Mouse (Mus musculus) midbrain, embryonic 12.5 days (tissue): ENCODE data around the gene Hist1h1d. TPM values are rescaled to one million over a fixed set of nuclear protein-coding genes. Genes with fewer than 3 reads are reported as not detected.
"Not testable (repeated sequence)": the region's sequence is repeated elsewhere in the genome, so short reads cannot be mapped to it uniquely, and the experiment has no call there.

ENCODE experiments used
- ATAC-seq: fragments of 200-750 bp; cut with Nextera tagmentation; 2 replicates; pipeline ENCODE4 v1.8.0; 2017; ENCODE audit warnings: low read depth, moderate TSS enrichment, moderate library complexity; ENCODE audit not compliant: low FRiP score
- H3K27ac ChIP-seq: fragments of 300-500 bp; sonication (generic); replicated peaks from 2 replicates; pipeline ENCODE4 v1.5.1; 2016; ENCODE audit warnings: mild to moderate bottlenecking
- H3K27me3 ChIP-seq: fragments of 300-500 bp; sonication (generic); 2 replicates; pipeline ENCODE4 v1.6.1; 2016; ENCODE audit warnings: mild to moderate bottlenecking
- H3K36me3 ChIP-seq: fragments of 300-500 bp; sonication (generic); 2 replicates; pipeline ENCODE4 v1.6.1; 2016
- H3K4me1 ChIP-seq: fragments of 300-500 bp; sonication (generic); 2 replicates; pipeline ENCODE4 v1.6.1; 2016
- H3K4me2 ChIP-seq: fragments of 300-500 bp; sonication (generic); replicated peaks from 2 replicates; pipeline ENCODE4 v1.6.1; 2016; ENCODE audit warnings: mild to moderate bottlenecking, moderate library complexity
- H3K4me3 ChIP-seq: fragments of 300-500 bp; sonication (generic); 2 replicates; pipeline ENCODE4 v1.5.1; 2016; ENCODE audit warnings: mild to moderate bottlenecking
- H3K9ac ChIP-seq: fragments of 300-500 bp; sonication (generic); replicated peaks from 2 replicates; pipeline ENCODE4 v1.6.1; 2016; ENCODE audit warnings: mild to moderate bottlenecking, moderate library complexity
- H3K9me3 ChIP-seq: fragments of 300-500 bp; sonication (generic); 2 replicates; pipeline ENCODE4 v1.6.1; 2016; ENCODE audit warnings: mild to moderate bottlenecking
- whole genome bisulfite sequencing: fragments of 180-500 bp; shearing (Covaris S2); methylation state at CpG from one replicate; pipeline ENCODE4 v1.1.7; 2016; 5-methylcytosine and 5-hydroxymethylcytosine counted together
- polyA plus RNA-seq: library from polyadenylated mRNA; unstranded; fragments of >200 nt; fragmentation: Nextera tagmentation; extraction: Ambion mirVana; gene quantifications from 2 replicates; pipeline ENCODE4 v1.2.1, GENCODE M21; 2016

The Hist1h1d gene
- polyA plus RNA-seq, 1 experiment from 2014 or later: 0.45 TPM

- H3K4me1 ChIP-seq: peaks cover 32% of the 10 kb centered on the region
- no peak overlapping the region for H3K4me3 ChIP-seq
- H3K4me2 ChIP-seq: no peak overlapping the region
- no peak overlapping the region for H3K9ac ChIP-seq
- ATAC-seq: no peak
- H3K27me3 ChIP-seq: no peaks in the 10 kb centered on the region
- no peaks in the 10 kb centered on the region for H3K36me3 ChIP-seq
- H3K9me3 ChIP-seq: no peaks in the 10 kb centered on the region
- H3K27ac ChIP-seq: no peak overlapping the region
- WGBS: 90% methylated on average over 1 of the region's 1 CpGs
Measured at GRCm38 (mm10) chr13:23577835-23578234, 24.8 kb downstream of the Hist1h1d start.

DNA sequence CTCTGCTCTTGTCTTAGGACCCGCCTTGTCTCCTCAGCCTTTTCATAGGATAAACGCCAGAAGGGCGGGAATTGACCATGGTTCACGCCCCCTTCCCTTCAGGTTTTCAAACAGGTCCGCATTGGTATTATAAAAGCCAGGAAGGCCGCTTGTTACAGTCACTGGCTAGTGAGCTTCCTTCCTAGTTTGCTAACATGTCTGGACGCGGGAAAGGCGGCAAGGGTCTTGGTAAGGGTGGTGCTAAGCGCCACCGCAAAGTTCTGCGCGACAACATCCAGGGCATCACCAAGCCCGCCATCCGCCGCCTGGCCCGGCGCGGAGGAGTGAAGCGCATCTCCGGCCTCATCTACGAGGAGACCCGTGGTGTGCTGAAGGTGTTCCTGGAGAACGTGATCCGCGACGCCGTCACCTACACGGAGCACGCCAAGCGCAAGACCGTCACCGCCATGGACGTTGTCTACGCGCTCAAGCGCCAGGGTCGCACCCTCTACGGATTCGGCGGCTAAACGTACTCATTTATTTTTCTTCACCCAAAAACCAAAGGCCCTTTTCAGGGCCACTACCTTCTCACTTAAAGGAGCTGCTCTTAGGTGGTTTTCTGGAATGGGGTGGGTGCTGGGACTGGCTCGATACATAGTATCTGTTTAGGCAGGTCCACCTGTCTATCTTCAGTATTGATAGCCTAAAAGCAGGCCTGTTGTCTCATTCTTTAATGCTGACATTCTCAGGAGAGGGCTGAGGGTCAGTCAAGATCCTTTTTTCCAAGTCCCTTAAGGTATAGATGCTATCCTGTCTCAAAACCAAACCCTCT, 28.6 kb downstream of the Hist1h1d start, which contains the start of gene Hist1h4d:
TSS of gene Hist1h4d (plus strand) at position 191 of the 811 bp plus-strand sequence.
- peak within 1 kb of the TSS; percentile 70 for H3K9ac ChIP-seq
- H3K4me3 ChIP-seq: peak within 1 kb of the TSS; percentile 51
- peak within 1 kb of the TSS; percentile 95 for H3K27ac ChIP-seq
- no peaks in the 10 kb centered on the region for H3K9me3 ChIP-seq
- no peaks in the 10 kb centered on the region for H3K36me3 ChIP-seq
- under 1% methylated on average over 43 of the region's 43 CpGs for WGBS
- H3K4me2 ChIP-seq: peak within 1 kb of the TSS; percentile 82
- ATAC-seq: peak; percentile 89
- peaks cover 38% of the 10 kb centered on the region for H3K4me1 ChIP-seq
- no peaks in the 10 kb centered on the region for H3K27me3 ChIP-seq

GRCm38 (mm10) chr13:23582219-23583056, 29.4 kb downstream of the Hist1h1d start:
- H3K27me3 ChIP-seq: no peaks in the 10 kb centered on the region
- peaks cover 34% of the 10 kb centered on the region for H3K4me1 ChIP-seq
- peak overlapping the region; percentile 95 for H3K27ac ChIP-seq
- H3K9ac ChIP-seq: peak overlapping the region; percentile 70
- H3K4me3 ChIP-seq: peak overlapping the region; percentile 51
- H3K4me2 ChIP-seq: peak overlapping the region; percentile 82
- no peak for ATAC-seq
- no peaks in the 10 kb centered on the region for H3K9me3 ChIP-seq
- no peaks in the 10 kb centered on the region for H3K36me3 ChIP-seq
- WGBS: 4% methylated on average over 6 of the region's 6 CpGs

- no peaks in the 10 kb centered on the region for H3K27me3 ChIP-seq
- H3K36me3 ChIP-seq: no peaks in the 10 kb centered on the region
- no peak for ATAC-seq
- H3K9ac ChIP-seq: no peak overlapping the region
- peak overlapping the region; percentile 82 for H3K4me2 ChIP-seq
- H3K4me3 ChIP-seq: no peak overlapping the region
- H3K27ac ChIP-seq: peak overlapping the region; percentile 95
- H3K4me1 ChIP-seq: peaks cover 34% of the 10 kb centered on the region
- H3K9me3 ChIP-seq: no peaks in the 10 kb centered on the region
Measured at GRCm38 (mm10) chr13:23583387-23584068, 30.5 kb downstream of the Hist1h1d start.

GRCm38 (mm10) chr13:23584331-23584730, 31.3 kb downstream of the Hist1h1d start:
- Histone ChIP-seq H3K4me3 (peak overlapping the region; percentile 48; the same call in 1 of the 2 replicates), H3K4me2 (peak overlapping the region; percentile 77), H3K9ac (peak overlapping the region; percentile 62; the same call in 1 of the 2 replicates), H3K4me1 (peaks cover 34% of the 10 kb centered on the region), H3K27me3 (no peaks in the 10 kb centered on the region), H3K27ac (peak overlapping the region; percentile 95), H3K36me3 (no peaks in the 10 kb centered on the region), H3K9me3 (no peaks in the 10 kb centered on the region)
- ATAC-seq: no peak

GRCm38 (mm10) chr13:23585029-23585441, 32.0 kb downstream of the Hist1h1d start:
- ATAC-seq: peak; percentile 7; the same call in 1 of the 2 replicates
- H3K36me3 ChIP-seq: no peaks in the 10 kb centered on the region
- no peaks in the 10 kb centered on the region for H3K9me3 ChIP-seq
- H3K9ac ChIP-seq: peak overlapping the region; percentile 62
- H3K27me3 ChIP-seq: no peaks in the 10 kb centered on the region
- 0% methylated on average over 21 of the region's 21 CpGs for WGBS
- H3K27ac ChIP-seq: peak overlapping the region; percentile 95
- peak overlapping the region; percentile 48 for H3K4me3 ChIP-seq
- H3K4me2 ChIP-seq: peak overlapping the region; percentile 77
- H3K4me1 ChIP-seq: peaks cover 34% of the 10 kb centered on the region

DNA sequence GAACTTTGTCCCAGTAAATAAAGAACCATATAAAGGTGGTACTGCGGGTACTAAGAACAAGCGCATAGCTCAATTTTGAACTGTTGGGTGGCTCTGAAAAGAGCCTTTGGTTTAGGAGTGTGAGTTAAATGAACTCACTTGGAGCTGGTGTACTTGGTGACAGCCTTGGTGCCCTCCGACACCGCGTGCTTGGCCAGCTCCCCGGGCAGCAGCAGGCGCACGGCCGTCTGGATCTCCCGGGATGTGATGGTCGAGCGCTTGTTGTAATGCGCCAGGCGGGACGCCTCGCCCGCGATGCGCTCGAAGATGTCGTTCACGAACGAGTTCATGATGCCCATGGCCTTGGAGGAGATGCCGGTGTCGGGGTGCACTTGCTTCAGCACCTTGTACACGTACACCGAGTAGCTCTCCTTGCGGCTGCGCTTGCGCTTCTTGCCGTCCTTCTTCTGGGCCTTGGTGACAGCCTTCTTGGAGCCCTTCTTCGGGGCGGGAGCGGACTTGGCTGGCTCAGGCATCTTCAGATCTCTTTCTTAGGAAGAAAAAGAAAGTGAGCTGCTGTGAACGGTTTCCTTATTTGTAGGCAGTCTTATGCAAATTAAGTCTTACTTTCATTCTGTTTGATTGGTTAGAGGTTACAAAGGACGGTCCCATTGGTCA, 32.5 kb downstream of the Hist1h1d start:
- ATAC-seq: peak; percentile 84
- H3K36me3 ChIP-seq, H3K27me3 ChIP-seq, H3K9me3 ChIP-seq: not testable (repeated sequence)
- WGBS: under 1% methylated on average over 27 of the region's 36 CpGs
- Histone ChIP-seq H3K9ac (peak overlapping the region; percentile 62), H3K4me3 (peak overlapping the region; percentile 48), H3K4me2 (peak overlapping the region; percentile 77), H3K4me1 (peaks cover 34% of the 10 kb centered on the region), H3K27ac (peak overlapping the region; percentile 95)

DNA sequence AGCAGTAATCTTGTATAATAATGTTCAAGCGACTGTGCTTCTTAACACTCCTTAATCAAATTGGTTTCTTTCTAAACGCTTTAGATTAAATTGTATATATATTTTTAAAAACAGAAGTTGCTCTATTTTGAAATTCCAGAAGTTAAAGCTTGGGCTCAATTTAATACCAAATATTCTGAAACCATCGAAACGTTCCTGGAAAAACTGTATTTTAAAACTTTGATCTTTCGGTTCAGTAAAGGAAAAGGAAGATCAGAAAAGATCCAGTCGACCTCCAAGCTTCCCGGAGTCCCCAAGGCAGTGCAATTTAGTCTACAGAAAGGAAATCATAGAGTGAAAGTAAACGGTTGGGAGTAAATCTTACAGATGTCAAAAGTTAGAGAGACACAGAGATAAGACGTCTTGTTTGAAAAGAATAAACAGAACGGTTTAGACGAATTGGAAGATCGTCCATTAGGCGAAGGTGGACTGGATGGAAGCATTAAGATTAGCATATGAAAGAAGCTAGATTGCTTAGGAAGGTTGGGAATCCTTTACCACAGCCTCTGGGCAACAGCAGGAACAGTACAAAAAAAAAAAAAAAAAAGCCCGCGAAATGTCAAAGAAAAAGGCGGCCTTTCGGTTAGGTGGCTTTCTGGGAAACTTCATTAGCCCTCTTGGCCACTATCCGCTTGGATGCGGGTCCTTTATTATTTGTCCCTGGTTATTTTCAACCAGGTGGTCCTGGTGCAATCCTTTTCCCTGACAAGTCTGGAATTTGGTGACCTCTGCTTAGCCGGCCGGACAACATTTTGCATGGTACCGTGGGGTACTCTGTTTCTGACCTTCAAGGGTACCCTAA, 33.3 kb downstream of the Hist1h1d start:
- Histone ChIP-seq H3K9me3 (no peaks in the 10 kb centered on the region), H3K4me1 (peaks cover 34% of the 10 kb centered on the region), H3K27me3 (no peaks in the 10 kb centered on the region), H3K4me2 (peak overlapping the region; percentile 60), H3K4me3 (peak overlapping the region; percentile 48), H3K36me3 (no peaks in the 10 kb centered on the region), H3K27ac (peak overlapping the region; percentile 95), H3K9ac (peak overlapping the region; percentile 44)
- WGBS: 2% methylated on average over 22 of the region's 22 CpGs
- no peak; the same call in 1 of the 2 replicates for ATAC-seq

DNA sequence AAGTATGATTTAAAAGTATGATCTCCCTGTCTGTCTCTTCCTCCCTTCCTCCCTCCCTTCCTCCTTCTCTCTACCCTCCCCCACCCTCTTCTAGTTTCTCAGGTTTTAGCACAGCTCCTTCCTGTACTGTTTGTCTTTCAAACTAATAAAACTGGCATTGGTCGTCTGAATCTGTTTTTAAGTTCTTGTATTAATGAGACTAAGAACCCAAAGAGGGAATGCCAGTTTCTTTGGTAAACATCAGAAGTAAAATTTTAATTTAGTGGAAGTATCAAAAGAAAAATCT, 33.8 kb downstream of the Hist1h1d start:
- H3K9ac ChIP-seq: peak overlapping the region; percentile 44
- peak overlapping the region; percentile 48 for H3K4me3 ChIP-seq
- WGBS: 9% methylated on average over 1 of the region's 1 CpGs

DNA sequence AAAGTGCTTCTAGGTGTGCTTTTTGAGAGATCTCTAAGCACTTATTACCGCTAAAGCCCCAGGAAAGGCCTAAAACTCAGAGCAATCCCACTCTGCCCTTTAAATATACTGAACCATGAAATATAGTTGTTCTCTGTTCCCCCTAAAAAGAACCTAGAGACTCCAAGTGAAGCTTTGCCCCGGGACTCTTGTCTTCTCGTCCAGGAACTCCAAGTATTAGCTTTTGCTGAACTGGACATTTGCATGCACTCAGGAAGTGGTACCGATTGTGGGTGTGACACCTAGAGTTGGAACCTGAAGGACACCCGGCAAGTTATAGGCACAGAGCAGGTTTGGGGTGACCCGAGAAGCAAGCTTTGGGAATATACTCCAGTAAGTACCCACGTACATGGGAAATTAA, 38.1 kb downstream of the Hist1h1d start:
- Histone ChIP-seq H3K4me1 (peaks cover 7% of the 10 kb centered on the region; the same call in 1 of the 2 replicates), H3K9ac (no peak overlapping the region), H3K9me3 (no peaks in the 10 kb centered on the region), H3K4me2 (no peak overlapping the region), H3K27ac (no peak overlapping the region), H3K36me3 (no peaks in the 10 kb centered on the region), H3K4me3 (no peak overlapping the region), H3K27me3 (no peaks in the 10 kb centered on the region)
- ATAC-seq: no peak
- 94% methylated on average over 7 of the region's 7 CpGs for WGBS

More for the DNA sequence above, 33.8 kb downstream of the Hist1h1d start:
- peaks cover 32% of the 10 kb centered on the region for H3K4me1 ChIP-seq
- ATAC-seq: no peak
- H3K36me3 ChIP-seq: no peaks in the 10 kb centered on the region
- peak overlapping the region; percentile 60 for H3K4me2 ChIP-seq
- no peaks in the 10 kb centered on the region for H3K27me3 ChIP-seq
- peak overlapping the region; percentile 93 for H3K27ac ChIP-seq
- no peaks in the 10 kb centered on the region for H3K9me3 ChIP-seq

- 88% methylated on average over 7 of the region's 7 CpGs for WGBS
- not testable (repeated sequence) for H3K4me1 ChIP-seq, H3K4me2 ChIP-seq, H3K27me3 ChIP-seq, H3K27ac ChIP-seq, H3K9ac ChIP-seq, H3K9me3 ChIP-seq, H3K36me3 ChIP-seq, H3K4me3 ChIP-seq, ATAC-seq
Measured at GRCm38 (mm10) chr13:23591886-23592285, 38.8 kb downstream of the Hist1h1d start.
